ENCODE assay signal across 8 mouse cellular contexts in genomic region chr7:5038109-5038732, GRCm38 (mm10). TPM values are rescaled to one million over a fixed set of nuclear protein-coding genes. Genes with fewer than 3 reads are reported as not detected.
DNase-seq lines count a peak whose midpoint lies in the region; ATAC-seq and TF ChIP-seq lines count a peak whose summit lies in the region.

Zfp784 (minus strand) TSS chr7:5038446.

- H3K4me3 ChIP-seq in hindbrain, postnatal 0 days (ENCODE audit: low read length) = peak within 1 kb of the TSS; percentile 64
- H3K4me3 ChIP-seq in megakaryocyte, embryonic 14.5 days (replicated peaks) = peak within 1 kb of the TSS; percentile 97

- no peaks in the 10 kb centered on the region for H3K9me3 ChIP-seq in hindbrain, postnatal 0 days (ENCODE audit: low read length)
- no peaks in the 10 kb centered on the region for H3K9me3 ChIP-seq in megakaryocyte, embryonic 14.5 days

- WGBS in hindbrain, postnatal 0 days = under 1% methylated on average over 48 of the region's 48 CpGs

- H3K36me3 ChIP-seq in hindbrain, postnatal 0 days (ENCODE audit: insufficient read depth, low read length) = peaks cover 9% of the 10 kb centered on the region; the same call in 1 of the 2 replicates
- peaks cover 45% of the 10 kb centered on the region for H3K36me3 ChIP-seq in megakaryocyte, embryonic 14.5 days (replicated peaks; ENCODE audit: low read length)

- peak; percentile 96 for ATAC-seq in hindbrain, postnatal 0 days

- no peak for TF ChIP-seq CTCF in hindbrain, postnatal 0 days (IDR thresholded peaks at IDR 0.05; ENCODE audit: low read depth)

- H3K27ac ChIP-seq in hindbrain, postnatal 0 days = peak within 1 kb of the TSS; percentile 98

- peak within 1 kb of the TSS; percentile 80 for H3K9ac ChIP-seq in hindbrain, postnatal 0 days (replicated peaks; ENCODE audit: low read length)

- H3K4me1 ChIP-seq in hindbrain, postnatal 0 days (ENCODE audit: insufficient read depth, low read length) = peaks cover 7% of the 10 kb centered on the region; the same call in 1 of the 2 replicates
- peaks cover 28% of the 10 kb centered on the region for H3K4me1 ChIP-seq in megakaryocyte, embryonic 14.5 days

- H3K27me3 ChIP-seq in hindbrain, postnatal 0 days (ENCODE audit: insufficient read depth, low read length) = no peaks in the 10 kb centered on the region
- H3K27me3 ChIP-seq in megakaryocyte, embryonic 14.5 days (replicated peaks) = no peaks in the 10 kb centered on the region

- DNase-seq in WW6 (ENCODE audit: low read depth, low spot score) = peak; percentile 80
- peak; percentile 72 to 93 for DNase-seq in cerebellum, postnatal 4 days (ENCODE audit: low spot score in 2 of 2)
- peak; percentile 94 for DNase-seq in gastrocnemius, adult 18-20 months (ENCODE audit: low spot score)
- DNase-seq in hindbrain, postnatal 0 days (ENCODE audit: low spot score) = peak; percentile 96
- peak; percentile 88 to 95 for DNase-seq in left cerebral cortex, adult 8-10 months (ENCODE audit: low spot score in 2 of 2)
- DNase-seq in right cerebral cortex, postnatal 10 days (ENCODE audit: low spot score in 2 of 2) = peak; percentile 93
- DNase-seq in urinary bladder, postnatal 25 days (ENCODE audit: low spot score) = peak; percentile 94

- H3K4me2 ChIP-seq in hindbrain, postnatal 0 days (ENCODE audit: low read depth, low read length) = peak within 1 kb of the TSS; percentile 54

RNA-seq across cellular contexts. Expression of gene Zfp784, which starts in this region (rescaled TPM):
- 1 to 10 TPM; 2.7 to 2.8 TPM for total RNA-seq in gastrocnemius, adult 18-20 months (2021)
- total RNA-seq in hindbrain, postnatal 0 days (2014; rRNA removed) = 6.0 and 6.8 TPM in 2 replicates
- polyA plus RNA-seq in hindbrain, postnatal 0 days (2015; fragmentation: Nextera tagmentation; extraction: Ambion mirVana) = 4.5 and 5.6 TPM in 2 replicates
- 1 to 10 TPM; 5.4 to 6.0 (median 5.7) TPM for total RNA-seq in left cerebral cortex, adult 8-10 months (2022)
- polyA plus RNA-seq in megakaryocyte, embryonic 14.5 days (2012; ENCODE audit: insufficient read depth, low replicate concordance) = 0.96 and 6.5 TPM in 2 replicates

Comparison
In these comparisons a context has a peak if more than half of its experiments do, and no peak if none do; other contexts are left out.
1. Peak in every context shown above with its lines: DNase-seq, ATAC-seq, H3K4me3 ChIP-seq and H3K27ac ChIP-seq.